Mouse (Mus musculus): ENCODE measurements around the gene Srgap1. TPM values are rescaled to one million over a fixed set of nuclear protein-coding genes. Genes with fewer than 3 reads are reported as not detected.
A peak's percentile ranks its signal among the peaks of the same experiment; 100 is the strongest.

Gene Srgap1
- 1.5 and 1.9 TPM in 2 replicates for polyA plus RNA-seq (2012; rRNA removed)

- WGBS, result under 1% methylated on average over 59 of the region's 79 CpGs
- DNase-seq (ENCODE audit: low read depth, low spot score), result no peak
Observed at GRCm38 (mm10) chr10:122046904-122047726, at the start of gene Srgap1. TSS of gene Srgap1 (minus strand) at chr10:122047315.

GRCm38 (mm10) chr10:122096462-122096979 lies 49.4 kb upstream of the Srgap1 start:
- WGBS, result under 1% methylated on average over 48 of the region's 48 CpGs
- DNase-seq (ENCODE audit: low read depth, low spot score), result peak; percentile 29

GRCm38 (mm10) chr10:122090472-122090871 lies 43.4 kb upstream of the Srgap1 start:
- no peak for DNase-seq (ENCODE audit: low read depth, low spot score)

GRCm38 (mm10) chr10:122081352-122081751 lies 34.2 kb upstream of the Srgap1 start:
- 92% methylated on average over 1 of the region's 1 CpGs for WGBS
- no peak for DNase-seq (ENCODE audit: low read depth, low spot score)

More at GRCm38 (mm10) chr10:122090472-122090871, 43.4 kb upstream of the Srgap1 start:
- WGBS, result 96% methylated on average over 1 of the region's 1 CpGs

- DNase-seq (ENCODE audit: low read depth, low spot score), result no peak
Observed at GRCm38 (mm10) chr10:122069153-122069552, 22.0 kb upstream of the Srgap1 start.

- DNase-seq (ENCODE audit: low read depth, low spot score), result no peak
- WGBS, result 90% methylated on average over 6 of the region's 6 CpGs
Observed at GRCm38 (mm10) chr10:122055826-122056225, 8.7 kb upstream of the Srgap1 start.

GRCm38 (mm10) chr10:122054535-122054934 lies 7.4 kb upstream of the Srgap1 start:
- 12% methylated on average over 8 of the region's 8 CpGs for WGBS
- no peak for DNase-seq (ENCODE audit: low read depth, low spot score)

GRCm38 (mm10) chr10:122051831-122052230 lies 4.7 kb upstream of the Srgap1 start:
- DNase-seq (ENCODE audit: low read depth, low spot score), result no peak
- WGBS, result 17% methylated on average over 6 of the region's 6 CpGs

- no peak for DNase-seq (ENCODE audit: low read depth, low spot score)
- 18% methylated on average over 22 of the region's 44 CpGs for WGBS
Observed at GRCm38 (mm10) chr10:122047727-122048365, 731 bp upstream of the Srgap1 start.

- DNase-seq (ENCODE audit: low read depth, low spot score), result no peak
- WGBS, result 1% methylated on average over 13 of the region's 13 CpGs
Observed at GRCm38 (mm10) chr10:122046511-122046903, 608 bp downstream of the Srgap1 start.

GRCm38 (mm10) chr10:122045946-122046345 lies 1.2 kb downstream of the Srgap1 start:
- 35% methylated on average over 9 of the region's 9 CpGs for WGBS
- DNase-seq (ENCODE audit: low read depth, low spot score), result no peak

- no peak for DNase-seq (ENCODE audit: low read depth, low spot score)
- WGBS, result 72% methylated on average over 4 of the region's 4 CpGs
Observed at GRCm38 (mm10) chr10:122044926-122045325, 2.2 kb downstream of the Srgap1 start.

GRCm38 (mm10) chr10:122040372-122040771 lies 6.7 kb downstream of the Srgap1 start:
- WGBS, result 58% methylated on average over 4 of the region's 4 CpGs
- no peak for DNase-seq (ENCODE audit: low read depth, low spot score)

GRCm38 (mm10) chr10:122039566-122039965 lies 7.5 kb downstream of the Srgap1 start:
- WGBS, result 87% methylated on average over 4 of the region's 4 CpGs
- no peak for DNase-seq (ENCODE audit: low read depth, low spot score)

GRCm38 (mm10) chr10:122038554-122038953 lies 8.6 kb downstream of the Srgap1 start:
- DNase-seq (ENCODE audit: low read depth, low spot score), result no peak
- 43% methylated on average over 3 of the region's 3 CpGs for WGBS

GRCm38 (mm10) chr10:122033271-122033670 lies 13.8 kb downstream of the Srgap1 start:
- 33% methylated on average over 5 of the region's 5 CpGs for WGBS
- no peak for DNase-seq (ENCODE audit: low read depth, low spot score)

- WGBS, result 33% methylated on average over 5 of the region's 5 CpGs
- DNase-seq (ENCODE audit: low read depth, low spot score), result no peak
Observed at GRCm38 (mm10) chr10:122030420-122030819, 16.7 kb downstream of the Srgap1 start.

GRCm38 (mm10) chr10:122029738-122030137 lies 17.4 kb downstream of the Srgap1 start:
- no peak for DNase-seq (ENCODE audit: low read depth, low spot score)
- 5% methylated on average over 7 of the region's 7 CpGs for WGBS

GRCm38 (mm10) chr10:122025198-122025597 lies 21.9 kb downstream of the Srgap1 start:
- 93% methylated on average over 6 of the region's 6 CpGs for WGBS
- no peak for DNase-seq (ENCODE audit: low read depth, low spot score)

GRCm38 (mm10) chr10:122020906-122021305 lies 26.2 kb downstream of the Srgap1 start:
- WGBS, result 51% methylated on average over 5 of the region's 5 CpGs
- DNase-seq (ENCODE audit: low read depth, low spot score), result no peak

GRCm38 (mm10) chr10:122020255-122020654 lies 26.9 kb downstream of the Srgap1 start:
- 52% methylated on average over 5 of the region's 5 CpGs for WGBS

More at GRCm38 (mm10) chr10:122020255-122020654, 26.9 kb downstream of the Srgap1 start:
- DNase-seq (ENCODE audit: low read depth, low spot score), result no peak
